Mouse (Mus musculus) lung, postnatal 0 days (tissue): ENCODE measurements around the gene BC034090. TPM values are rescaled to one million over a fixed set of nuclear protein-coding genes. Genes with fewer than 3 reads are reported as not detected.

Source experiments
- ATAC-seq: fragments of 200-750 bp; cut with Nextera tagmentation; 2 replicates; pipeline ENCODE4 v1.8.0; 2017; ENCODE audit warnings: moderate library complexity
- DNase-seq: peaks from one replicate; pipeline ENCODE4 v3.0.0-alpha.2; 2016; ENCODE audit warnings: low spot score
- H3K27ac ChIP-seq: fragments of 300-500 bp; sonication (generic); 2 replicates; pipeline ENCODE4 v1.5.1; 2014; ENCODE audit warnings: antibody characterized with exemption, mild to moderate bottlenecking, low read length, mixed read lengths
- H3K27me3 ChIP-seq: fragments of 300-500 bp; sonication (generic); replicated peaks from 2 replicates; pipeline ENCODE4 v1.6.1; 2014; ENCODE audit warnings: low read length, mixed read lengths; ENCODE audit not compliant: insufficient read depth
- H3K36me3 ChIP-seq: fragments of 300-500 bp; sonication (generic); 2 replicates; pipeline ENCODE4 v1.6.1; 2014; ENCODE audit warnings: low read length, mixed read lengths; ENCODE audit not compliant: insufficient read depth
- H3K4me1 ChIP-seq: fragments of 300-500 bp; sonication (generic); 2 replicates; pipeline ENCODE4 v1.6.1; 2014; ENCODE audit warnings: antibody characterized with exemption, low read depth, low read length, mixed read lengths; ENCODE audit not compliant: insufficient read depth
- H3K4me2 ChIP-seq: fragments of 300-500 bp; sonication (generic); replicated peaks from 2 replicates; pipeline ENCODE4 v1.6.1; 2014; ENCODE audit warnings: low read depth, mild to moderate bottlenecking, low read length, moderate library complexity, mixed read lengths
- H3K4me3 ChIP-seq: fragments of 300-500 bp; sonication (generic); 2 replicates; pipeline ENCODE4 v1.5.1; 2014; ENCODE audit warnings: low read depth, low read length
- H3K9ac ChIP-seq: fragments of 300-500 bp; sonication (generic); replicated peaks from 2 replicates; pipeline ENCODE4 v1.6.1; 2014; ENCODE audit warnings: low read depth, mild to moderate bottlenecking
- H3K9me3 ChIP-seq: fragments of 300-500 bp; sonication (generic); 2 replicates; pipeline ENCODE4 v1.6.1; 2016; ENCODE audit warnings: low read length, mixed read lengths
- CTCF ChIP-seq: IDR thresholded peaks from 2 replicates; pipeline ENCODE4 v1.5.1; 2016; ENCODE audit warnings: antibody characterized with exemption, mild to moderate bottlenecking
- EP300 ChIP-seq: IDR thresholded peaks from 2 replicates; pipeline ENCODE4 v1.6.1; 2016; ENCODE audit warnings: antibody characterized with exemption, mild to moderate bottlenecking, control low read depth
- WGBS: fragments of 180-500 bp; shearing (Covaris S2); extraction: QIAGEN DNeasy Blood & Tissue Kit; methylation state at CpG from one replicate; pipeline ENCODE4 v1.1.7; 2014; 5-methylcytosine and 5-hydroxymethylcytosine counted together
- polyA plus RNA-seq: library from polyadenylated mRNA; unstranded; fragments of >200 nt; fragmentation: Nextera tagmentation; extraction: Ambion mirVana; gene quantifications from 2 replicates; pipeline ENCODE4 v1.2.1, GENCODE M21; 2015

BC034090 gene
- polyA plus RNA-seq, 1 experiment from 2014 or later, result 2.4 TPM

DNA sequence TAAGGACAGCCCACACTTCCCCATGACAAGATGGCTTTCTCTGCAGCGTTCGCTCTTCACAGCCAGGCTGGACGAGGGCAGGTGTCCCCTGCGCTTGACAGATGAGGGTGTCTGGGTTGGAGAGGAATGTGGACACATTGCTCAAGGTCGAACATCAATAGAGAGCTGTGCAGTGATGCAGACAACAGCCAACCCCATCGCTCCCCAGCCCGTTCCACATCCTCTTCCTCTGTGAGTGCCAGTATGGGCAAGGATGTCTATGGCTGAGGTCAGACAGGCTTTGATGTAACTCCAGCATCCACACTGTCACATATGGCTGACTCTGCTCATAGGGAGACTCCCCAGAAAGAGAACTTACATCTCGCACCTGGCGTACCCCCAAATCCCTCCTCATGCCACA lies 10.9 kb downstream of the BC034090 start:
- H3K4me2 ChIP-seq, result no peak overlapping the region
- no peaks in the 10 kb centered on the region for H3K36me3 ChIP-seq
- no peaks in the 10 kb centered on the region for H3K9me3 ChIP-seq
- H3K4me1 ChIP-seq, result no peaks in the 10 kb centered on the region
- TF ChIP-seq EP300, result no peak
- TF ChIP-seq CTCF, result no peak
- peak overlapping the region; percentile 68; the same call in 1 of the 2 replicates for H3K27ac ChIP-seq
- no peak overlapping the region for H3K4me3 ChIP-seq
- ATAC-seq (peak; percentile 14), DNase-seq (no peak)
- 67% methylated on average over 9 of the region's 9 CpGs for WGBS
- H3K9ac ChIP-seq, result no peak overlapping the region
- no peaks in the 10 kb centered on the region for H3K27me3 ChIP-seq

DNA sequence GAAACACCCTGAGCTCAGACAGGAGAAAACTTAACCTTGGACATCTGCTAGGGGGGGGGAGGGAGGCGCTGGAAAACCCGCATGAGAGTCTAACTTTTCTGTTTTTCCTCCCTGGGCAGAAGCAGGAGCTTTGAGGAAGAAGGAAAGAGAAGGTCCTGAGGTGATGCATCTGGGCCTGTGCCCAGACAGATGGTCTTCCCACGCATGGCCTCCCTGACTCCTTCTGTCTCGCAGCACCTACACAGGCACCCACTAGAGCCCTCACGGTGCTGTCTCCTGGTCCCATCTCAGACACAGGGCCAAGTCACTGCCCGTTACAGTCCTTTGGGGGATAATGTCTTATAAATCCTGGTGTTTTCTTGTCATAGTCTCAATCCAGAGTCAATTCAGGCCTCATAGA lies 11.5 kb downstream of the BC034090 start:
- H3K27ac ChIP-seq, result no peak overlapping the region
- DNase-seq (no peak), ATAC-seq (no peak)
- no peaks in the 10 kb centered on the region for H3K4me1 ChIP-seq
- H3K4me3 ChIP-seq, result no peak overlapping the region
- 61% methylated on average over 6 of the region's 6 CpGs for WGBS
- H3K36me3 ChIP-seq, result no peaks in the 10 kb centered on the region
- TF ChIP-seq CTCF (no peak), EP300 (no peak)
- no peaks in the 10 kb centered on the region for H3K27me3 ChIP-seq
- H3K9ac ChIP-seq, result no peak overlapping the region
- no peak overlapping the region for H3K4me2 ChIP-seq
- H3K9me3 ChIP-seq, result no peaks in the 10 kb centered on the region

DNA sequence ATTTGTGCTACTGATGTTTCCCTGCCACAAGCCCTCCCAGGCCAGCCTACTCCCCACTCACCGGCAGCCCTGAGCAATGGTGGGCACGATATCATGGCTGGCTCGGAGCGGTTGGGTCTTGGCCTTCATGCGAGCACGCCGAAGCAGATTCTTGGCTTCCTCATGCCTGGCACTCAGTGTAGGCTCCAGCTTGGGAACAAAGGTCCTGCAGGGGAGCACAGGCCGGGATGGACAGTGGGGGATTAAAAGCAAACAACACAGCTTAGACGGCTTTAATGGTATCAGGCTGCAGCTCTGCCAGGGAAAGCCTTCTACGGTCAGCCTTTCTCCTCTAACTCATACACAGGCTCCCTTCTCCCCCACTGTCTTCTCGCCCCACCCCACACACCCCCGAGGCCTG lies 11.9 kb downstream of the BC034090 start:
- H3K9ac ChIP-seq, result no peak overlapping the region
- TF ChIP-seq CTCF (no peak), EP300 (no peak)
- H3K4me3 ChIP-seq, result no peak overlapping the region
- ATAC-seq, result no peak
- no peaks in the 10 kb centered on the region for H3K36me3 ChIP-seq
- 62% methylated on average over 12 of the region's 12 CpGs for WGBS
- H3K4me2 ChIP-seq, result no peak overlapping the region
- no peaks in the 10 kb centered on the region for H3K9me3 ChIP-seq
- H3K4me1 ChIP-seq, result no peaks in the 10 kb centered on the region
- H3K27me3 ChIP-seq, result no peaks in the 10 kb centered on the region
- DNase-seq, result no peak
- no peak overlapping the region for H3K27ac ChIP-seq

DNA sequence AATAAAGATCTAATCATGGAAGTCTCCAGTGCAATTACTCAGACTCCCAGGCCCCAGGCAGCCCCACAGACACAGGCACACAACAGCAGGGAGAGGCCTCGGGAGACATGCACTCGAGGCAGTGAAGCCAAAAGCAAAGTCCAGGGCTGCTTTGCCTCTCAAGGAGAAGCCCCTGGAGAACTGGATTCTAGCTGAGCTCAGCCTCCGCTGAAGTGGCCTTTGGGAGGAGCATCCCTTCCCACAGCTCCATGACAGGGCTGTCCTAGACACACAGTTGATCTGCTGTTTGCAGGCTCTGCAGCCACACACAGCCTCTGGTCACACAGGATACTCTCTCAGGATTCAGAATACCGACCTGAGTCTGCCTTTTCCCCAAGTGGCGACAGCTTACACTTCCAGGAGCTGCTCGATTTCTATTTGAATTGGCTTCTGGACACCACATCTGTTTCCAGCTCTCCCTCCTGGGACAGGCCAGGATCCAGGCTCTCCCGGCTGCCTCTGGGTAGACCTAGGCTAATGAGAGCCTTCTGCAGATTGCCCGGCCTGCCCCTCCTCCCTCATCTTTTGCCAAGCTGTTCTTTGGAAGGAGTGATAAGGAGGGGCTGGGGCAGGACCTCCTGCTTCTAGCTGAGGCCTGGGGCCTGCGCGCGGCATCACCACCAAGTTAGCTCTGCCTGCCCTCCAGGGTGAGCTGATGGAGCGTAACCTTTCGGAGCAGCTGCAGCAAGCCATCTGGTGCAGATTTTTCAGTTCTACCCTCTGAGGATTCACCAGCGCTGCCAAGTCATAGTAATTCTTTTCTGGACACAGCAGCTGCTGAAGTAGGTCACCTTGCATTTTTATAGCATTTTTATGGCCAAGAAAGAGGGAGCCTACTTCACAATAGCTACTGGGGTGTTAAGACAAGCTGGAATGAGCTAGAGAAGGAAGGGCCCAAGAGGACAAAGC lies 14.5 kb downstream of the BC034090 start:
- Histone ChIP-seq H3K27me3 (no peaks in the 10 kb centered on the region), H3K9me3 (no peaks in the 10 kb centered on the region), H3K36me3 (no peaks in the 10 kb centered on the region), H3K9ac (no peak overlapping the region), H3K27ac (no peak overlapping the region), H3K4me2 (no peak overlapping the region), H3K4me3 (no peak overlapping the region), H3K4me1 (no peaks in the 10 kb centered on the region)
- DNase-seq (no peak), ATAC-seq (no peak)
- TF ChIP-seq EP300 (no peak), CTCF (no peak)
- WGBS, result 45% methylated on average over 14 of the region's 14 CpGs

DNA sequence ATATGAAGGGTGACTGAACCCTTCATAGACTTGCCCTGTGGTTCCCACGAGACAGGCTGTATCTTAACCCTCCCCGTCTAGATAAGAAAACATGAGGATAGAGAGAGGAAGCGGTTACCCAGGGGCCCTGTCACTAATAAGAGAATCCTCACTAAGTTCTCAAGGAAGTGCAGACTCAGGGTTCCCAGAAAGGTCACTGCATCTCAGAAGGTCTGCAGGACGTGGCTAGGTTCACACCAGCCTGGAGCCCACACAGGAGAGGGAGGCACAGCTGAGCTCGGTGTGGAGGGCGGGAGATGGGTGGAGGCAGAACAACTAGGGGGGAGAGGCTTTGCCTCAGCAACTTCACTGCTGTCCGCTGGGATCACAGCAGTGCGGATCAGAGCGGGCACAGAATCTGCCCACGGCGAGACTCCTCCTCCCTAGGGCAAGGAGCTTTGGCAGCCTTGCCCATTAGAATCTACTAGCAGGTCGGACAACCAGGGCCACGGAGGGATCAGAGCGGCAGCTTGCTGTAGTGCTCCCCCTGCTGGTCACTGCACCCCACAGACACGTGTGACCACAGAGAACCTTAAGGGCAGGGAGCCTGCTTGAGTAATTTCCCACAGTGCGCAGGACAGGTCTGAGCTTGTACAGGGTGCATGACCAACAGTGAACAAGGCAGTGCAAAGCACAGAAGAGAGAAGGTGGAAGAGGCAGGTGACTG lies 20.2 kb downstream of the BC034090 start:
- ATAC-seq (peak; percentile 90), DNase-seq (peak; percentile 93)
- no peak overlapping the region for H3K27ac ChIP-seq
- H3K27me3 ChIP-seq, result no peaks in the 10 kb centered on the region
- WGBS, result 28% methylated on average over 16 of the region's 16 CpGs
- no peak overlapping the region for H3K9ac ChIP-seq
- H3K4me2 ChIP-seq, result 0 out of 2 replicates have a peak overlapping the region, but pooled peaks have one; percentile 12
- H3K4me1 ChIP-seq, result no peaks in the 10 kb centered on the region
- TF ChIP-seq CTCF, result peak; percentile 99
- no peak for TF ChIP-seq EP300
- no peaks in the 10 kb centered on the region for H3K36me3 ChIP-seq
- H3K9me3 ChIP-seq, result no peaks in the 10 kb centered on the region
- no peak overlapping the region for H3K4me3 ChIP-seq

DNA sequence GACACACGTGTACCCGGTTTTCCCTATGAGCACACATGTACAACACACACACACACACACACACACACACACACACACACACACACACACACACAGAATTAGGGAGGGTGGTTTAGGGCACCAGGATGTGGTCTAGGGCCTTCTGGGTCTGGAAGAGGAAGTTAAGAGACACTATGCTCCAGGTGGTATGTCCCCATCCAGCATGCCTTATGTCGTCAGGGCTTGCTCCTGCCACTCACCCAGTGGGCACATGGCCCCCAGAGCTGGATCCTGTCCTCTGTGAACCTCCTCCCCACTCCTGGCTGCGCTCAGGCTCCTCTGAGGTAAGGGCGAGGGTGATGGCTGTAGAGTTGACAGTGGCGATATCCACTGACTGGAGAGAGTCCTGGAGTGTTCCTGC lies 21.2 kb downstream of the BC034090 start:
- no peak overlapping the region for H3K4me3 ChIP-seq
- DNase-seq (no peak), ATAC-seq (no peak)
- no peaks in the 10 kb centered on the region for H3K27me3 ChIP-seq
- 85% methylated on average over 6 of the region's 6 CpGs for WGBS
- H3K9me3 ChIP-seq, result no peaks in the 10 kb centered on the region
- no peak for TF ChIP-seq EP300
- no peak for TF ChIP-seq CTCF
- H3K4me2 ChIP-seq, result no peak overlapping the region
- H3K9ac ChIP-seq, result no peak overlapping the region
- H3K27ac ChIP-seq, result no peak overlapping the region
- H3K4me1 ChIP-seq, result no peaks in the 10 kb centered on the region
- H3K36me3 ChIP-seq, result no peaks in the 10 kb centered on the region
